Mouse (Mus musculus) kidney, adult 2 months (tissue): Measurements from ENCODE around the gene Tctn1. TPM values are rescaled to one million over a fixed set of nuclear protein-coding genes. Genes with fewer than 3 reads are reported as not detected.

Source experiments
- DNase-seq: peaks from one replicate; pipeline ENCODE4 v3.0.0; 2021
- H3K27ac ChIP-seq: fragments of 200-500 bp; 2 replicates; pipeline ENCODE4 v1.5.1; 2012; ENCODE audit warnings: low read depth, low read length, control low read depth, inconsistent platforms; ENCODE audit not compliant: insufficient read depth
- H3K27me3 ChIP-seq: fragments of 200-500 bp; replicated peaks from 2 replicates; pipeline ENCODE4 v1.6.1; 2012; ENCODE audit warnings: mild to moderate bottlenecking, moderate library complexity, low read length, inconsistent platforms; ENCODE audit not compliant: control insufficient read depth, insufficient read depth
- H3K36me3 ChIP-seq: fragments of 200-500 bp; 2 replicates; pipeline ENCODE4 v1.6.1; 2012; ENCODE audit warnings: mild to moderate bottlenecking, moderate library complexity, low read length, inconsistent platforms; ENCODE audit not compliant: control insufficient read depth, insufficient read depth
- H3K4me1 ChIP-seq: fragments of 200-500 bp; 2 replicates; pipeline ENCODE4 v1.6.1; 2011; ENCODE audit warnings: low read length; ENCODE audit not compliant: control insufficient read depth, insufficient read depth
- H3K4me3 ChIP-seq: fragments of 200-500 bp; 2 replicates; pipeline ENCODE4 v1.5.1; 2011; ENCODE audit warnings: mild to moderate bottlenecking, low read depth, low read length, control low read depth; ENCODE audit not compliant: insufficient read depth
- CTCF ChIP-seq: fragments of 200-500 bp; conservative IDR thresholded peaks from 2 replicates; pipeline ENCODE4 v1.5.1; 2011; ENCODE audit warnings: low read depth, mild to moderate bottlenecking, control low read depth, low read length, moderate library complexity, mixed read lengths; ENCODE audit not compliant: insufficient read depth, insufficient read length
- POLR2A ChIP-seq: fragments of 200-500 bp; IDR thresholded peaks from one replicate; pipeline ENCODE4 v1.6.1; 2011; ENCODE audit warnings: low read depth, low read length, control low read depth
- WGBS: fragments of 180-500 bp; shearing (Covaris S2); methylation state at CpG from one replicate; pipeline ENCODE4 v1.1.7; 2018; 5-methylcytosine and 5-hydroxymethylcytosine counted together
- polyA plus RNA-seq: library from polyadenylated mRNA; depleted of rRNA; stranded (reverse); fragments of >200 nt; gene quantifications from 2 replicates; pipeline ENCODE4 v1.2.3, GENCODE M21; 2012; rRNA removed

Gene Tctn1
- polyA plus RNA-seq: 18.2 and 23.2 TPM in 2 replicates

DNA sequence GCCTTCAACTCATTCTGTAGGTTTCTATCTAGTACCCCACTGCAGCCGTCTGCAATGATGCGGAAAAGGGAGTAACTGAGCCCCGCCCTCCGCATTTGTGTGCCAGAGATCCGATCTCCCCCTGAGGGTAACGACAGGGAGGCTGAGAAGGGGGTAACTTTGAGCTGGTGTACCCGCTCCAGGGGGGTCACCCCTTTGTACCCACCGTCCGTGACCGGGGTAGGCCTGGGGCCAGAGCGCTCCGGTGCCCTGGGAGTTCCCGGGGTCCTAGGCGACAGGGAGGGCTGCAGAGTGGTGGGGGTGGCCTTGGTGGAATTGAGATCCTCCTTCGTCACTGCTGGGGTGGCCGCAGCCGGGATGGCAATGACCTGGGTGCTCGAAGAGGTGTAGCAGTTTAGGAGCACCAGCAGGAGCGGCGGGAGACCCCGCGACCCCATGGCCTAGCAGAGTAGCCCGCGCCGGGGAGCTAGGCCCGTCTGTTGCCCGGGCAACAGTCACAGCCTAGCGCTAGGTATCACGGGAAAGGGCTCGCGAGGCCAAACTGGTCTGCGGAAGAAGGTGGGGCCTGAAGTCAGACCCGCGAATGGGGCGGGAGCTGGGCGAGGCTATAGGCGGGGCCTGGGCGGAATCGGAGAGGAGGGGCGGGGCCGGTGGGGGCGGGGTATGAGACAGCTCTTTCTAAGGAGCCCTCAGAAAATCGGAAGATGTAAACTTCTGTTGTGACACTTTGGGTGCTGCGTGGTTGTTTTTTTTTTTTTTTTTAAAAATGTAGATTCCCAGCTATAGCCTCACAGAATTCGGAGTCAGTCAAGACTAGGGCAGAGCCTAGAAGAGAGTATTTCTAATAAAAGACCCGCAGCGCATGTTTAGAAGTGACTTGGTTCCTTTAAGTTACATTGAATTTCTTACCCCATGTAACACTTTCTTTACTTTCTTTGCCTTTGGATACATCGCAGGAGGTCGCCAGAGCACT, at the start of gene Tctn1:
Tctn1 (minus strand) TSS at position 528 of the 973 bp plus-strand sequence.
- no peaks in the 10 kb centered on the region for H3K4me1 ChIP-seq
- H3K4me3 ChIP-seq: peak within 1 kb of the TSS; percentile 96
- TF ChIP-seq POLR2A (peak; percentile 35), CTCF (no peak)
- peak; percentile 95 for DNase-seq
- no peaks in the 10 kb centered on the region for H3K36me3 ChIP-seq
- 1% methylated on average over 49 of the region's 49 CpGs for WGBS
- H3K27ac ChIP-seq: peak within 1 kb of the TSS; percentile 70
- H3K27me3 ChIP-seq: no peaks in the 10 kb centered on the region

DNA sequence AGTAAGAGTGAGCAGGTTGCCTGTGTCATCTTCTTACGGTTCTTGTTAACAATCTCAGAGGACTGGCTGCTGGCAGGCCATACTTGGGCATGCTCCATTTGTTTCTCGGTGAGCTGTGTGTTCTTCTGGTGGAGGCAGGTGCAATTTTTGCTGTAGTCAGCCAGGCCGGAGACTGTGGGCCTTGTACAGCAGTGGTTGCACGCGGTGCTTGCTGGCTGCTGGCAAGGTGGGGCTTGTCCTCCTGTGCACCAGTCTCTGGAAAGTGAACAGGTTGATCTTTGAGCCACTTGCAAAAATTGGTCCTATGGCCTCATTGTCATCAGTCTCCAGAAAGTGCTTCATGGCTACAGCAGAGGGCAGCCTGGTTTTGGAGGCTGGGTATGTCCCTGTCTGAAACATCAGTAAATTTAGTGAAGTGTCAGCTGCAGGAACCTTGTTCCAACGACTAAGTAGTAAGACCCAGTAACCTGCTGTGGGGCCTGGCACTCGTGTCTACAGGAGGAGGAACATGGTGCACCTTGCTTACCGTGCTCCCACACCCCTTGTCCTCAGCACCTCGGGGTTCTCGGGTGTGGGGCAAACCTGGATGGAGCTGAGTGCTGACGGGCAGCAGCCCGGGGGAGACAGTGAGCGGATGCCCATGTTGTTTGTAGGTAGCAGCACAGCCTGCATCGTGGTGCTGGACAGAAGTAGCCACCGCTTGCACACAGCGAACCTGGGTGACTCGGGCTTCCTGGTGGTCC, 48.9 kb upstream of the Tctn1 start:
- TF ChIP-seq POLR2A: no peak
- TF ChIP-seq CTCF: no peak; the same call in 1 of the 2 replicates
- peak overlapping the region; percentile 27 for H3K27ac ChIP-seq
- peak; percentile 77 for DNase-seq
- peaks cover 45% of the 10 kb centered on the region for H3K4me1 ChIP-seq
- 61% methylated on average over 17 of the region's 17 CpGs for WGBS
- no peak overlapping the region for H3K4me3 ChIP-seq
- no peaks in the 10 kb centered on the region for H3K36me3 ChIP-seq
- H3K27me3 ChIP-seq: no peaks in the 10 kb centered on the region

GRCm38 (mm10) chr5:122312346-122312745, 48.1 kb upstream of the Tctn1 start:
- no peak for TF ChIP-seq POLR2A
- H3K4me1 ChIP-seq: peaks cover 41% of the 10 kb centered on the region
- 72% methylated on average over 4 of the region's 4 CpGs for WGBS
- no peaks in the 10 kb centered on the region for H3K36me3 ChIP-seq
- no peak for DNase-seq
- H3K27ac ChIP-seq: peak overlapping the region; percentile 21; the same call in 1 of the 2 replicates
- no peaks in the 10 kb centered on the region for H3K27me3 ChIP-seq
- H3K4me3 ChIP-seq: no peak overlapping the region

- Histone ChIP-seq H3K4me3 (no peak overlapping the region), H3K4me1 (peaks cover 34% of the 10 kb centered on the region), H3K27me3 (no peaks in the 10 kb centered on the region), H3K36me3 (no peaks in the 10 kb centered on the region), H3K27ac (peak overlapping the region; percentile 2; the same call in 1 of the 2 replicates)
- no peak for DNase-seq
- WGBS: 53% methylated on average over 7 of the region's 7 CpGs
- TF ChIP-seq CTCF (no peak), POLR2A (no peak)
Observed at GRCm38 (mm10) chr5:122311692-122312091, 47.4 kb upstream of the Tctn1 start.

GRCm38 (mm10) chr5:122310699-122311098, 46.4 kb upstream of the Tctn1 start:
- Histone ChIP-seq H3K27ac (no peak overlapping the region), H3K36me3 (no peaks in the 10 kb centered on the region), H3K4me1 (peaks cover 31% of the 10 kb centered on the region), H3K27me3 (no peaks in the 10 kb centered on the region), H3K4me3 (no peak overlapping the region)
- no peak for TF ChIP-seq CTCF
- TF ChIP-seq POLR2A: no peak
- 80% methylated on average over 8 of the region's 8 CpGs for WGBS
- no peak for DNase-seq

GRCm38 (mm10) chr5:122306536-122306935, 42.3 kb upstream of the Tctn1 start:
- Histone ChIP-seq H3K27me3 (no peaks in the 10 kb centered on the region), H3K4me1 (peaks cover 40% of the 10 kb centered on the region), H3K27ac (no peak overlapping the region), H3K36me3 (no peaks in the 10 kb centered on the region), H3K4me3 (no peak overlapping the region)
- no peak for DNase-seq
- WGBS: 81% methylated on average over 3 of the region's 3 CpGs
- no peak for TF ChIP-seq CTCF

- WGBS: 50% methylated on average over 7 of the region's 7 CpGs
- TF ChIP-seq CTCF: no peak
- H3K27ac ChIP-seq: no peak overlapping the region
- no peak overlapping the region for H3K4me3 ChIP-seq
- peak; percentile 89 for DNase-seq
- no peaks in the 10 kb centered on the region for H3K27me3 ChIP-seq
- peaks cover 41% of the 10 kb centered on the region for H3K4me1 ChIP-seq
- H3K36me3 ChIP-seq: no peaks in the 10 kb centered on the region
Observed at GRCm38 (mm10) chr5:122305472-122305871, 41.2 kb upstream of the Tctn1 start.
